ENCODE assay signal across 9 mouse cellular contexts in genomic region chr16:33928788-33929462, GRCm38 (mm10). TPM values are rescaled to one million over a fixed set of nuclear protein-coding genes. Genes with fewer than 3 reads are reported as not detected.
DNase-seq lines count a peak whose midpoint lies in the region; ATAC-seq and TF ChIP-seq lines count a peak whose summit lies in the region.
"Had no signal": no experiment of that assay in that cellular context is flagged by ENCODE, and none has a peak within 500 bp of the region (broad histone marks: within the 10 kb centered on the region; RNA-seq: fewer than 3 reads in every experiment).

No protein-coding gene starts in this region.

- H3K27me3 ChIP-seq in forebrain, embryonic 13.5 days, result peaks cover 19% of the 10 kb centered on the region
- no peaks in the 10 kb centered on the region for H3K27me3 ChIP-seq in forebrain, embryonic 15.5 days
- H3K27me3 ChIP-seq in kidney, adult 2 months (replicated peaks; ENCODE audit: control insufficient read depth, insufficient read depth, low read length), result no peaks in the 10 kb centered on the region
- no peaks in the 10 kb centered on the region for H3K27me3 ChIP-seq in testis, adult 2 months (ENCODE audit: control insufficient read depth, insufficient read depth, low read length)
- no peaks in the 10 kb centered on the region; the same call in 1 of the 2 replicates for H3K27me3 ChIP-seq in hindbrain, embryonic 13.5 days

- DNase-seq in kidney, postnatal 10 days, result peak; percentile 61
- no peak for DNase-seq in kidney, adult 2 months
- DNase-seq in testis, postnatal 14 days (ENCODE audit: low spot score), result no peak

- no peak for TF ChIP-seq POLR2A in kidney, adult 2 months (IDR thresholded peaks at IDR 0.05; ENCODE audit: low read depth, low read length)
- TF ChIP-seq POLR2A in testis, adult 2 months (IDR thresholded peaks at IDR 0.05; ENCODE audit: control insufficient read depth, low read depth, low read length), result no peak

- H3K4me3 ChIP-seq in forebrain, embryonic 13.5 days, result no peak overlapping the region
- H3K4me3 ChIP-seq in forebrain, embryonic 15.5 days, result no peak overlapping the region
- no peak overlapping the region for H3K4me3 ChIP-seq in kidney, adult 2 months (ENCODE audit: insufficient read depth, low read depth, low read length)
- no peak overlapping the region for H3K4me3 ChIP-seq in testis, adult 2 months (ENCODE audit: control insufficient read depth, low read depth, low read length)
- no peak overlapping the region for H3K4me3 ChIP-seq in hindbrain, embryonic 13.5 days
- H3K4me3 ChIP-seq: myocyte had no signal

- TF ChIP-seq CTCF in kidney, adult 2 months (conservative IDR thresholded peaks at IDR 0.05; ENCODE audit: insufficient read depth, insufficient read length, low read depth, low read length), result no peak
- no peak for TF ChIP-seq CTCF in testis, adult 2 months (IDR thresholded peaks at IDR 0.05; ENCODE audit: control insufficient read depth, insufficient read depth, insufficient replicate concordance, low read depth, low read length)

- no peaks in the 10 kb centered on the region for H3K9me3 ChIP-seq in forebrain, embryonic 13.5 days (replicated peaks)
- H3K9me3 ChIP-seq in forebrain, embryonic 15.5 days, result no peaks in the 10 kb centered on the region
- no peaks in the 10 kb centered on the region for H3K9me3 ChIP-seq in hindbrain, embryonic 13.5 days

- H3K4me2 ChIP-seq in forebrain, embryonic 13.5 days, result no peak overlapping the region
- no peak overlapping the region for H3K4me2 ChIP-seq in forebrain, embryonic 15.5 days (replicated peaks)
- no peak overlapping the region for H3K4me2 ChIP-seq in hindbrain, embryonic 13.5 days

- no peak for ATAC-seq in forebrain, embryonic 13.5 days
- no peak for ATAC-seq in forebrain, embryonic 15.5 days (replicated peaks)
- no peak for ATAC-seq in megakaryocyte, adult 5-6 weeks (ENCODE audit: poor library complexity, severe bottlenecking)
- no peak for ATAC-seq in hindbrain, embryonic 13.5 days (ENCODE audit: low FRiP score)

- peaks cover 14% of the 10 kb centered on the region for H3K4me1 ChIP-seq in forebrain, embryonic 13.5 days
- peaks cover 11% of the 10 kb centered on the region; the same call in 1 of the 2 replicates for H3K4me1 ChIP-seq in forebrain, embryonic 15.5 days
- H3K4me1 ChIP-seq in kidney, adult 2 months (ENCODE audit: control insufficient read depth, insufficient read depth, low read length), result peaks cover 34% of the 10 kb centered on the region
- peaks cover 4% of the 10 kb centered on the region; the same call in 1 of the 2 replicates for H3K4me1 ChIP-seq in testis, adult 2 months (ENCODE audit: control insufficient read depth, insufficient read depth, low read length)
- H3K4me1 ChIP-seq in hindbrain, embryonic 13.5 days (replicated peaks), result peaks cover 13% of the 10 kb centered on the region

- peak overlapping the region; percentile 36; the same call in 1 of the 2 replicates for H3K27ac ChIP-seq in forebrain, embryonic 13.5 days
- no peak overlapping the region for H3K27ac ChIP-seq in forebrain, embryonic 15.5 days (replicated peaks)
- no peak overlapping the region for H3K27ac ChIP-seq in kidney, adult 2 months (ENCODE audit: insufficient read depth, low read depth, low read length)
- H3K27ac ChIP-seq in testis, adult 2 months (ENCODE audit: control insufficient read depth, insufficient read depth, low read depth, low read length), result peak overlapping the region; percentile 15; the same call in 1 of the 2 replicates
- H3K27ac ChIP-seq in hindbrain, embryonic 13.5 days, result no peak overlapping the region

- WGBS in forebrain, embryonic 13.5 days, result 84% methylated on average over 9 of the region's 9 CpGs
- WGBS in forebrain, embryonic 15.5 days, result 61% methylated on average over 9 of the region's 9 CpGs
- 69% methylated on average over 9 of the region's 9 CpGs for WGBS in kidney, adult 2 months
- 72% methylated on average over 9 of the region's 9 CpGs for WGBS in hindbrain, embryonic 13.5 days

- no peak overlapping the region for H3K9ac ChIP-seq in forebrain, embryonic 13.5 days
- no peak overlapping the region for H3K9ac ChIP-seq in forebrain, embryonic 15.5 days (replicated peaks)
- no peak overlapping the region for H3K9ac ChIP-seq in hindbrain, embryonic 13.5 days

- H3K36me3 ChIP-seq in forebrain, embryonic 13.5 days (ENCODE audit: poor library complexity, severe bottlenecking), result no peaks in the 10 kb centered on the region
- H3K36me3 ChIP-seq in forebrain, embryonic 15.5 days, result no peaks in the 10 kb centered on the region
- no peaks in the 10 kb centered on the region for H3K36me3 ChIP-seq in kidney, adult 2 months (ENCODE audit: control insufficient read depth, insufficient read depth, low read length)
- no peaks in the 10 kb centered on the region for H3K36me3 ChIP-seq in testis, adult 2 months (ENCODE audit: control insufficient read depth, insufficient read depth, low read length)
- H3K36me3 ChIP-seq in hindbrain, embryonic 13.5 days, result no peaks in the 10 kb centered on the region

RNA-seq across cellular contexts. Expression of gene Umps, which starts 37.9 kb away (rescaled TPM):
- 40.4 and 46.8 TPM in 2 replicates for polyA plus RNA-seq in forebrain, embryonic 13.5 days (2015; fragmentation: Nextera tagmentation; extraction: Ambion mirVana)
- polyA plus RNA-seq in forebrain, embryonic 15.5 days (2015; fragmentation: Nextera tagmentation; extraction: Ambion mirVana), result 32.9 and 34.5 TPM in 2 replicates
- 14.9 and 16.5 TPM in 2 replicates for polyA plus RNA-seq in kidney, adult 2 months (2012; rRNA removed)
- 12.6 and 13.6 TPM in 2 replicates for polyA plus RNA-seq in testis, adult 2 months (2012; rRNA removed)
- total RNA-seq in megakaryocyte, adult 5-6 weeks (2015), result 19.6 and 23.1 TPM in 2 replicates
- total RNA-seq in megakaryocyte, adult 5-6 weeks (2017), result 34.8 and 35.9 TPM in 2 replicates
- 22.0 and 24.1 TPM in 2 replicates for polyA plus RNA-seq in hindbrain, embryonic 13.5 days (2015; fragmentation: Nextera tagmentation; extraction: Ambion mirVana)

Comparison
In these comparisons a context has a peak if more than half of its experiments do, and no peak if none do; other contexts are left out.
1. H3K27ac ChIP-seq: peak in forebrain, embryonic 13.5 days (single experiment) and testis, adult 2 months (single experiment); none in forebrain, embryonic 15.5 days (single experiment), kidney, adult 2 months (single experiment) and hindbrain, embryonic 13.5 days (single experiment).